Mouse (Mus musculus) neural tube, embryonic 11.5 days (tissue): ENCODE data around the gene Slc17a3. TPM values are rescaled to one million over a fixed set of nuclear protein-coding genes. Genes with fewer than 3 reads are reported as not detected.
A peak's percentile ranks its signal among the peaks of the same experiment; 100 is the strongest.

Experiments used
- ATAC-seq: fragments of 200-750 bp; cut with Nextera tagmentation; 2 replicates; pipeline ENCODE4 v1.8.0; 2017; ENCODE audit warnings: moderate number of reproducible peaks, mild to moderate bottlenecking, moderate TSS enrichment, moderate library complexity; ENCODE audit not compliant: insufficient read depth, low FRiP score, low TSS enrichment
- DNase-seq: peaks from one replicate; pipeline ENCODE4 v3.0.0-alpha.2; 2015; ENCODE audit warnings: low spot score
- H3K27ac ChIP-seq: fragments of 300-500 bp; sonication (generic); 2 replicates; pipeline ENCODE4 v1.5.1; 2014; ENCODE audit warnings: low read depth, mild to moderate bottlenecking, low read length
- H3K27me3 ChIP-seq: fragments of 300-500 bp; sonication (generic); 2 replicates; pipeline ENCODE4 v1.6.1; 2014; ENCODE audit warnings: mild to moderate bottlenecking, low read length, mixed read lengths; ENCODE audit not compliant: control insufficient read depth, insufficient read depth
- H3K36me3 ChIP-seq: fragments of 300-500 bp; sonication (generic); 2 replicates; pipeline ENCODE4 v1.6.1; 2014; ENCODE audit warnings: mild to moderate bottlenecking, low read length, moderate library complexity, mixed read lengths; ENCODE audit not compliant: control insufficient read depth, insufficient read depth
- H3K4me1 ChIP-seq: fragments of 300-500 bp; sonication (generic); 2 replicates; pipeline ENCODE4 v1.6.1; 2014; ENCODE audit warnings: low read length, mixed read lengths; ENCODE audit not compliant: control insufficient read depth, insufficient read depth
- H3K4me2 ChIP-seq: fragments of 300-500 bp; sonication (generic); 2 replicates; pipeline ENCODE4 v1.6.1; 2014; ENCODE audit warnings: low read depth, mild to moderate bottlenecking, moderate library complexity
- H3K4me3 ChIP-seq: fragments of 300-500 bp; sonication (generic); 2 replicates; pipeline ENCODE4 v1.5.1; 2014; ENCODE audit warnings: low read depth, low read length
- H3K9ac ChIP-seq: fragments of 300-500 bp; sonication (generic); 2 replicates; pipeline ENCODE4 v1.6.1; 2014; ENCODE audit warnings: mild to moderate bottlenecking, low read length
- H3K9me3 ChIP-seq: fragments of 300-500 bp; sonication (generic); 2 replicates; pipeline ENCODE4 v1.6.1; 2016; ENCODE audit warnings: low read length; ENCODE audit not compliant: control insufficient read depth
- WGBS: fragments of 180-500 bp; shearing (Covaris S2); extraction: QIAGEN DNeasy Blood & Tissue Kit; methylation state at CpG from one replicate; pipeline ENCODE4 v1.1.7; 2014; 5-methylcytosine and 5-hydroxymethylcytosine counted together
- polyA plus RNA-seq: library from polyadenylated mRNA; unstranded; fragments of >200 nt; fragmentation: Nextera tagmentation; extraction: Ambion mirVana; gene quantifications from 2 replicates; pipeline ENCODE4 v1.2.1, GENCODE M21; 2014

The Slc17a3 gene
- polyA plus RNA-seq, 1 experiment from 2014 or later = not detected

- H3K9me3 ChIP-seq = no peaks in the 10 kb centered on the region
- no peaks in the 10 kb centered on the region for H3K36me3 ChIP-seq
- ATAC-seq (no peak), DNase-seq (peak; percentile 49)
- H3K4me2 ChIP-seq = no peak overlapping the region
- H3K27me3 ChIP-seq = no peaks in the 10 kb centered on the region
- H3K27ac ChIP-seq = no peak overlapping the region
- H3K9ac ChIP-seq = no peak overlapping the region
- no peaks in the 10 kb centered on the region for H3K4me1 ChIP-seq
- 16% methylated on average over 6 of the region's 6 CpGs for WGBS
- no peak overlapping the region for H3K4me3 ChIP-seq
These were observed 6.2 kb upstream of the Slc17a3 start for GRCm38 (mm10) chr13:23833053-23833452.

GRCm38 (mm10) chr13:23834836-23835235 lies 4.4 kb upstream of the Slc17a3 start:
- no peaks in the 10 kb centered on the region for H3K27me3 ChIP-seq
- ATAC-seq (no peak), DNase-seq (no peak)
- no peak overlapping the region for H3K4me3 ChIP-seq
- H3K9ac ChIP-seq = no peak overlapping the region
- H3K4me2 ChIP-seq = no peak overlapping the region
- 90% methylated on average over 5 of the region's 5 CpGs for WGBS
- H3K4me1 ChIP-seq = no peaks in the 10 kb centered on the region
- H3K9me3 ChIP-seq = no peaks in the 10 kb centered on the region
- no peak overlapping the region for H3K27ac ChIP-seq
- H3K36me3 ChIP-seq = no peaks in the 10 kb centered on the region

- Histone ChIP-seq H3K4me3 (no peak overlapping the region), H3K9me3 (no peaks in the 10 kb centered on the region), H3K27ac (no peak overlapping the region), H3K9ac (no peak overlapping the region), H3K27me3 (no peaks in the 10 kb centered on the region), H3K4me2 (no peak overlapping the region), H3K4me1 (no peaks in the 10 kb centered on the region), H3K36me3 (no peaks in the 10 kb centered on the region)
- DNase-seq (no peak), ATAC-seq (no peak)
- 93% methylated on average over 5 of the region's 5 CpGs for WGBS
These were observed 2.6 kb upstream of the Slc17a3 start for GRCm38 (mm10) chr13:23836630-23837029.

- no peaks in the 10 kb centered on the region for H3K27me3 ChIP-seq
These were observed 6.6 kb downstream of the Slc17a3 start for GRCm38 (mm10) chr13:23845851-23846250.

GRCm38 (mm10) chr13:23849299-23849698 lies 10.1 kb downstream of the Slc17a3 start:
- Histone ChIP-seq H3K27me3 (no peaks in the 10 kb centered on the region), H3K4me2 (no peak overlapping the region), H3K4me1 (no peaks in the 10 kb centered on the region), H3K27ac (no peak overlapping the region), H3K36me3 (no peaks in the 10 kb centered on the region), H3K4me3 (no peak overlapping the region), H3K9me3 (no peaks in the 10 kb centered on the region), H3K9ac (no peak overlapping the region)
- 89% methylated on average over 2 of the region's 2 CpGs for WGBS
- no peak for DNase-seq
- ATAC-seq = no peak

More at GRCm38 (mm10) chr13:23845851-23846250, 6.6 kb downstream of the Slc17a3 start:
- Histone ChIP-seq H3K4me1 (no peaks in the 10 kb centered on the region), H3K9ac (no peak overlapping the region), H3K27ac (no peak overlapping the region), H3K36me3 (no peaks in the 10 kb centered on the region), H3K4me3 (no peak overlapping the region), H3K4me2 (no peak overlapping the region), H3K9me3 (no peaks in the 10 kb centered on the region)
- 73% methylated on average over 4 of the region's 4 CpGs for WGBS
- DNase-seq = no peak
- no peak for ATAC-seq

- no peak overlapping the region for H3K4me2 ChIP-seq
- no peak overlapping the region for H3K27ac ChIP-seq
- 85% methylated on average over 3 of the region's 3 CpGs for WGBS
- H3K36me3 ChIP-seq = no peaks in the 10 kb centered on the region
- no peaks in the 10 kb centered on the region for H3K9me3 ChIP-seq
- H3K4me1 ChIP-seq = no peaks in the 10 kb centered on the region
- no peak overlapping the region for H3K9ac ChIP-seq
- no peaks in the 10 kb centered on the region for H3K27me3 ChIP-seq
- no peak overlapping the region for H3K4me3 ChIP-seq
- DNase-seq (no peak), ATAC-seq (no peak)
These were observed 17.2 kb downstream of the Slc17a3 start for GRCm38 (mm10) chr13:23856401-23856800.

- Histone ChIP-seq H3K4me1 (no peaks in the 10 kb centered on the region), H3K4me3 (no peak overlapping the region), H3K9ac (no peak overlapping the region), H3K36me3 (no peaks in the 10 kb centered on the region), H3K27me3 (no peaks in the 10 kb centered on the region), H3K27ac (no peak overlapping the region), H3K4me2 (no peak overlapping the region), H3K9me3 (no peaks in the 10 kb centered on the region)
- ATAC-seq (no peak), DNase-seq (no peak)
These were observed 22.6 kb downstream of the Slc17a3 start for GRCm38 (mm10) chr13:23861815-23862214.

- Histone ChIP-seq H3K4me3 (no peak overlapping the region), H3K27ac (no peak overlapping the region), H3K9me3 (no peaks in the 10 kb centered on the region), H3K36me3 (no peaks in the 10 kb centered on the region), H3K9ac (no peak overlapping the region), H3K27me3 (no peaks in the 10 kb centered on the region), H3K4me1 (no peaks in the 10 kb centered on the region), H3K4me2 (no peak overlapping the region)
- no peak for DNase-seq
- ATAC-seq = no peak
- 92% methylated on average over 9 of the region's 9 CpGs for WGBS
These were observed 25.5 kb downstream of the Slc17a3 start for GRCm38 (mm10) chr13:23864711-23865110.

GRCm38 (mm10) chr13:23866086-23866710 lies 27.0 kb downstream of the Slc17a3 start:
- Histone ChIP-seq H3K27ac (no peak overlapping the region), H3K9ac (no peak overlapping the region), H3K27me3 (no peaks in the 10 kb centered on the region), H3K4me2 (no peak overlapping the region), H3K4me3 (no peak overlapping the region), H3K4me1 (no peaks in the 10 kb centered on the region), H3K9me3 (no peaks in the 10 kb centered on the region), H3K36me3 (no peaks in the 10 kb centered on the region)
- 76% methylated on average over 9 of the region's 9 CpGs for whole genome bisulfite sequencing
- DNase-seq = no peak
- no peak for ATAC-seq
